Comparison of ENCODE assay signal across 8 mouse cellular contexts in the genomic region with DNA sequence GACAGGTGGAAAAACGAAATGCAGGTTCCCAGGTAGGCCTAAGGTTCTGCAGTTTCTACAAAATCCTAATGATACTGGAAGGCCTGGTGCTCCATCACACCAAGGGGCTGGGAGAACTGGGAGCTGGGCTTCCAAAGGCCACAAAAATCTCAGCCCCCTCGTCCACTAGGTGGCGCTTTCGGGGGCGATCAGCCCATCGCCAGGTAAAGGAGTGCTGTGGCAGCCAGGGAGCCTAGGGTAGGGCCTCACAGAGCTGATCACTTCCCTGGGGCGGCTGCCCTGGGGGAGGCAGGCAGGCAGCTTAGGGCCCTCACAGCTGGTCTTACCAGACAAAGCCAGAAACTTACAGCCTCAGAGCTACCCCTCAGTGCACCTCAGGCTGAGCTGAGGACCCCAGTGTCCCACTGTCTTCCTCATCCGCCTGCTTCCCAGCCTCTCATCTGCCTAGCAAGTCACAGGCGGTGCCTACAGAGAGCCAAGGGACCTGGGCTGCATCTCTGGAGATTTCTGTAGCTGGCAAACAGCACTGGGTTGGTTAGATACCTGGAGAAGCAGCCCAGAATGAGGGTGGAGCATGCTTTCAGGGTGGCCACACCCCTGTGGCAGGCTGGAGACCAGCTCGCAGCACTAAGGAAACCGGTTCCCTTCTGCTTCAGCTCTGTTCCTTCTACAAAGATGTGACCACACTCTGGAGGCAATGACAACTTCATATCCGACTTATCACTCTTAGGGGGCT. TPM values are rescaled to one million over a fixed set of nuclear protein-coding genes. Genes with fewer than 3 reads are reported as not detected.
DNase-seq lines count a peak whose midpoint lies in the region; ATAC-seq and TF ChIP-seq lines count a peak whose summit lies in the region.

No protein-coding gene starts in this region.

- H3K4me1 ChIP-seq in kidney, embryonic 15.5 days = peaks cover 31% of the 10 kb centered on the region
- peaks cover 12% of the 10 kb centered on the region for H3K4me1 ChIP-seq in embryonic facial prominence, embryonic 13.5 days
- H3K4me1 ChIP-seq in liver, adult 2 months (ENCODE audit: control insufficient read depth, insufficient read depth, low read length) = no peaks in the 10 kb centered on the region
- peaks cover 17% of the 10 kb centered on the region for H3K4me1 ChIP-seq in heart, embryonic 11.5 days (ENCODE audit: control insufficient read depth, insufficient read depth, low read length)

- WGBS in kidney, embryonic 15.5 days = 26% methylated on average over 12 of the region's 12 CpGs
- 22% methylated on average over 12 of the region's 12 CpGs for WGBS in embryonic facial prominence, embryonic 13.5 days
- WGBS in liver, adult 2 months = 32% methylated on average over 12 of the region's 12 CpGs
- 24% methylated on average over 12 of the region's 12 CpGs for WGBS in heart, embryonic 11.5 days (ENCODE audit: insufficient replicate concordance)

- peak; percentile 72 for TF ChIP-seq CTCF in liver, adult 2 months (IDR thresholded peaks at IDR 0.05; ENCODE audit: low read depth, low read length)

- ATAC-seq in kidney, embryonic 15.5 days (replicated peaks; ENCODE audit: low FRiP score) = no peak
- ATAC-seq in embryonic facial prominence, embryonic 13.5 days (ENCODE audit: insufficient number of reproducible peaks, insufficient read depth, low FRiP score, low TSS enrichment, low read depth) = no peak
- ATAC-seq in heart, embryonic 11.5 days (replicated peaks; ENCODE audit: insufficient number of reproducible peaks, low FRiP score, low TSS enrichment) = no peak

- peak; percentile 45 for DNase-seq in kidney, adult 18-20 months
- peak; percentile 21 for DNase-seq in CD4-positive helper T cell, adult 2 months (ENCODE audit: low read depth, low spot score)
- DNase-seq in NIH3T3 (ENCODE audit: low read depth) = peak; percentile 36
- no peak for DNase-seq in liver, adult 2 months (ENCODE audit: extremely low read depth, low read depth, low spot score)
- DNase-seq in splenic B cell, adult 2 months (ENCODE audit: low read depth, low spot score) = peak; percentile 26

- no peak overlapping the region for H3K4me3 ChIP-seq in kidney, embryonic 15.5 days (replicated peaks)
- H3K4me3 ChIP-seq in embryonic facial prominence, embryonic 13.5 days = no peak overlapping the region
- H3K4me3 ChIP-seq in liver, adult 2 months (ENCODE audit: insufficient read depth, low read depth, low read length) = no peak overlapping the region
- no peak overlapping the region for H3K4me3 ChIP-seq in heart, embryonic 11.5 days (ENCODE audit: low read depth, low read length)

- no peaks in the 10 kb centered on the region for H3K27me3 ChIP-seq in kidney, embryonic 15.5 days
- 0 out of 2 replicates have a peak, but pooled peaks cover 4% of the 10 kb centered on the region for H3K27me3 ChIP-seq in embryonic facial prominence, embryonic 13.5 days
- H3K27me3 ChIP-seq in liver, adult 2 months (ENCODE audit: control insufficient read depth, insufficient read depth, low read length) = no peaks in the 10 kb centered on the region
- no peaks in the 10 kb centered on the region for H3K27me3 ChIP-seq in splenic B cell, adult 2 months (ENCODE audit: control insufficient read depth, insufficient read depth, low read length, poor library complexity, severe bottlenecking)
- peaks cover 5% of the 10 kb centered on the region; the same call in 1 of the 2 replicates for H3K27me3 ChIP-seq in heart, embryonic 11.5 days (ENCODE audit: control insufficient read depth, insufficient read depth, low read length)

- H3K27ac ChIP-seq in kidney, embryonic 15.5 days = no peak overlapping the region
- H3K27ac ChIP-seq in embryonic facial prominence, embryonic 13.5 days = no peak overlapping the region
- H3K27ac ChIP-seq in liver, adult 2 months (replicated peaks; ENCODE audit: insufficient read depth, low read depth, low read length) = no peak overlapping the region
- H3K27ac ChIP-seq in heart, embryonic 11.5 days (ENCODE audit: low read depth, low read length) = no peak overlapping the region

- no peaks in the 10 kb centered on the region for H3K9me3 ChIP-seq in kidney, embryonic 15.5 days (replicated peaks)
- H3K9me3 ChIP-seq in embryonic facial prominence, embryonic 13.5 days = no peaks in the 10 kb centered on the region
- H3K9me3 ChIP-seq in heart, embryonic 11.5 days (replicated peaks; ENCODE audit: control insufficient read depth, low read length) = no peaks in the 10 kb centered on the region

- no peaks in the 10 kb centered on the region for H3K79me2 ChIP-seq in liver, adult 2 months (ENCODE audit: control insufficient read depth, insufficient read depth, low read length)

- H3K9ac ChIP-seq in kidney, embryonic 15.5 days = no peak overlapping the region
- 0 out of 2 replicates have a peak overlapping the region, but pooled peaks have one; percentile 21 for H3K9ac ChIP-seq in embryonic facial prominence, embryonic 13.5 days
- H3K9ac ChIP-seq in liver, adult 2 months (ENCODE audit: low read depth, low read length) = no peak overlapping the region
- H3K9ac ChIP-seq in heart, embryonic 11.5 days (ENCODE audit: low read depth, low read length) = no peak overlapping the region

- no peak overlapping the region for H3K4me2 ChIP-seq in kidney, embryonic 15.5 days
- no peak overlapping the region for H3K4me2 ChIP-seq in embryonic facial prominence, embryonic 13.5 days
- H3K4me2 ChIP-seq in heart, embryonic 11.5 days = no peak overlapping the region

- TF ChIP-seq POLR2A in liver, adult 2 months (IDR thresholded peaks at IDR 0.05; ENCODE audit: extremely low read depth, insufficient read depth, low read length) = no peak

- H3K36me3 ChIP-seq in kidney, embryonic 15.5 days = no peaks in the 10 kb centered on the region
- H3K36me3 ChIP-seq in embryonic facial prominence, embryonic 13.5 days = no peaks in the 10 kb centered on the region
- H3K36me3 ChIP-seq in liver, adult 2 months (ENCODE audit: control insufficient read depth, insufficient read depth, low read length) = no peaks in the 10 kb centered on the region
- H3K36me3 ChIP-seq in splenic B cell, adult 2 months (ENCODE audit: control insufficient read depth, insufficient read depth, low read length, poor library complexity, severe bottlenecking) = no peaks in the 10 kb centered on the region
- no peaks in the 10 kb centered on the region for H3K36me3 ChIP-seq in heart, embryonic 11.5 days (ENCODE audit: control insufficient read depth, insufficient read depth, low read length)

RNA-seq across cellular contexts. Expression of gene Scn5a, which starts 20.5 kb away (rescaled TPM):
- 0.19 and 0.32 TPM in 2 replicates for polyA plus RNA-seq in kidney, embryonic 15.5 days (2015; fragmentation: Nextera tagmentation; extraction: Ambion mirVana)
- 0.42 and 0.87 TPM in 2 replicates for polyA plus RNA-seq in embryonic facial prominence, embryonic 13.5 days (2015; fragmentation: Nextera tagmentation; extraction: Ambion mirVana)
- under 0.01 TPM in 1 of 2 replicates, not detected in the other for total RNA-seq in liver, adult 2 months (2014; rRNA removed)
- not detected in 2 replicates for polyA plus RNA-seq in liver, adult 2 months (2012; rRNA removed)
- 8.0 and 8.6 TPM in 2 replicates for polyA plus RNA-seq in heart, embryonic 11.5 days (2014; fragmentation: Nextera tagmentation; extraction: Ambion mirVana)
